Mouse (Mus musculus): Measurements from ENCODE around the gene Spata3. TPM values are rescaled to one million over a fixed set of nuclear protein-coding genes. Genes with fewer than 3 reads are reported as not detected.

Spata3 gene
- total RNA-seq, 2 experiments from 2014 or later: not detected

DNA sequence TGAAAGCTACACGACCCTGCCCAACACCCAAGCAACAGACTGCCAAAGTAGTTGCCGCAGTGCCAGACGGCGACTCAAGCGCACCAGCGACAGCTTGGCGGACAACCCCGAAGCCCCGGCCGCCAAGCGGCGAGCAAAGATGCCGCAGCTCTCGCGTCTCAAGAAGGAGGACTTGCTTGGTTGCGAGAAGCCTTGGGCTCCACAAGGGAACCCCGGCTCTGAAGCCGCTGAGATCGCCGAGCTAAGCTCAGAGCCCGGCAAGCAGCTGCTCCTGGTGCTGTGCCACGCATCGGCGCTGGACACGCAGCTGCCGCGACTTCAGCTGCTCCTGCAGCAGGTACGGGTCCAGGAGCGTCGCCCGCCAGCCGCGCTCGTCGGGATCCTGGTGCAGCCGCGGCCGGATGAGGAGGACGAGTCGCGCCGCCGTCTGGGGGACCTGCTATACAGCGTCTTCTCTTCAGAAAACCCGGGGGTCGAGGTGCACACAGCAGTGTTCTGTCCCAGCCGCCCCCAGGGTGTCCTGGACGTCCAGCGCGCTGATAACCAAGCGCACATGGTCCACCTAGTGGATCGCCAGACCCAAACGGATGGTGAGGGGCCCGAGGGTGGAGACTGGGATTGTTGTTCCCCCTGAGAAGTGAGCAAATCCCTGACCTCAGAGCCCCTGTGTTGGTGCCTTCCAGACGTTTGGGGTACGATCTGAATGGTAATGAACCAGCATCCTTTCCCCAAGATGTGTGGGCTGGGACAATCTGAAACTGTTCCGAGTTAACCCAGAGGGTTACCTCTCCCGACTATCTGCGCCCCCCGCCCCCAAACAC is 1.8 kb downstream of the Spata3 start:
- intact Hi-C loops (cut with DNase I; ENCODE audit: low total_unique reads): no loop called here
- peak; percentile 55 for DNase-seq

DNA sequence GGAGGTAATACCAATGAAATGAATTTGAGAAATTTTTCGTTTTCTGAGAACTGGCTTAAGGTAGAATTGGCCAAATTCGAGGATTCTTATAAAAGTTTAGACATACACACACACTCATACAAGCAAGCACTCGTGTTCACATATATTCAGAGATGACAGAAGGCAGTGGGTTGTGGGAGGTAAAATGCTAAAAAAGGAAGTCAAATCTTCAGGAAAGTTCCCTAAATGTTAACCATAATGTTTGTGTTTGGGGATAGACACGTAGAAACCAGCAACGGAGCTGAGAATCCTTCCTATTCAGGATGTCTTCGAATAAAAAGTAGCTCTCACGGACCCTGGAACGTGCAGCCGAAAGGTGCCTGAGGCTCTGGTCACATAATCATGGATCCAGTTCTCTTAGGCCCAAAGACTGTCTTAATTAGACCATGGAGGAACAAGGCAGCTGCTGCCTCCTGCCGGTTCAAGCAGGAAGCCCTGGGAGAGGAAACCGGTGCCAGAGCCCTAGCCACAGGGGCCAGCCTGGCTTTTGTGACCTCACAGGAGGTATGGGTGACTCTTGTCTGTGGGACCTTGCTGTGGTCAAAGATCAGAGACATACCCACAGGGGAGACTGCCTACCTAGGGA is 4.9 kb downstream of the Spata3 start:
- no peak for DNase-seq
- intact Hi-C loops (cut with DNase I; ENCODE audit: low total_unique reads): no loop called here

GRCm38 (mm10) chr1:86032273-86032987 is 15.8 kb downstream of the Spata3 start:
- DNase-seq: peak; percentile 30

DNA sequence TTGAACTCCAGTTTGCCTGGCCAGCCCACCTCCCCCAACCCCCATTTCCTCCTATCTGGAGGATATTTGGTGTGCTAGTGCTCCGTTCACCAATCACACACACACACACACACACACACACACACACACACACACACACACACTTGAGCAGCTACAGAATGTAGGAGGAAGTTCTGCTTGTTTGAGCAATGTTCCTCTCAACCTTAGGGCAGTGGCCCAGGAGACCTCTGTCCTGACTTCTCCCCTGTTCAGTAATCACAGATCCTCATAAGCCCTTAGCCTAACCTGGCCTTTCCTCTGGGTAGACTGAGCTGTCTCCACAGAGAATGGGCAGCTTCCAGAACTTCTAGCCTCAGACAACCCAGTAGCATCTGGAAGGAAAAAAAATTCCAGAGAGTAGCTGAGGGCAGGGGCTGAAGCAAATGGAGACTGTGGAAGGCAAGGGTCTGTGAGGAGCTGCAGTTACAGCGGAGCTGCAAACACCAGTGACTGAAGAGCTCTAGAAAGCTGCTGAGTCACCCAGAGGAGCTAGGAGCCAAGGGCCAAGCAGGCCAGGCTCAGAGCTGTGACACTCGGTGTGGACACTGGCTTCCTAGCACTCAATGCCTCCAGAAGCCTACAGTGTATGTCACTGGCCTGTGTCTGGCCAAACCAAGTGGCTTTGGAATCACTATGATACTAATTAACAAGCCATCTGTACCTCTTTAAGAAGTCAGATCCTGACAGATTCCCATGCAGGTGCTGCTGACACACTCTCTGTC is 21.8 kb downstream of the Spata3 start:
- DNase-seq: peak; percentile 24
- intact Hi-C loops (cut with DNase I; ENCODE audit: low total_unique reads): no loop called here

More at GRCm38 (mm10) chr1:86032273-86032987, 15.8 kb downstream of the Spata3 start:
- intact Hi-C loops (cut with DNase I; ENCODE audit: low total_unique reads): no loop called here

GRCm38 (mm10) chr1:86040131-86040530 is 23.5 kb downstream of the Spata3 start:
- intact Hi-C loops (cut with DNase I; ENCODE audit: low total_unique reads): no loop called here
- no peak for DNase-seq

GRCm38 (mm10) chr1:86040817-86041216 is 24.2 kb downstream of the Spata3 start:
- DNase-seq: no peak
- intact Hi-C loops (cut with DNase I; ENCODE audit: low total_unique reads): no loop called here

DNA sequence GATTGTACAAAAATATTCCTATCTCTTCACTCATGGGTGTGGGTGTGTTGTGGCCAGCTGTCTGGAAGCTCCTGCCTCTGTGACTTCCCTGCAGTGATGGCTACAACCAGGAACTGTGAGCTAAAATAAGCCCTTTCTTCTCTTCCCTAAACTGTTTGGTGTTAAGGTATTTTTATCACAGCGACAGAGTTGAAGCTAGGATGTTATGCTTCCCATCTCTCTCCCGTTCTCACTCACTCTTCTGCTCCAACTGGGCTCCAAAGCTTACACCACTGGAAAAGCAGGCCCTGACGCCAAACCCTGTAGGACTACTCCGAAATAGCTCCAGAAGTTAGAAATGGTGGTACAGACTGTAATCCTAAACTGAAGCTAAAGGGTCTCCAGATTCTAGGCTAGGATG is 28.4 kb downstream of the Spata3 start:
- intact Hi-C loops (cut with DNase I; ENCODE audit: low total_unique reads): no loop called here
- no peak for DNase-seq

DNA sequence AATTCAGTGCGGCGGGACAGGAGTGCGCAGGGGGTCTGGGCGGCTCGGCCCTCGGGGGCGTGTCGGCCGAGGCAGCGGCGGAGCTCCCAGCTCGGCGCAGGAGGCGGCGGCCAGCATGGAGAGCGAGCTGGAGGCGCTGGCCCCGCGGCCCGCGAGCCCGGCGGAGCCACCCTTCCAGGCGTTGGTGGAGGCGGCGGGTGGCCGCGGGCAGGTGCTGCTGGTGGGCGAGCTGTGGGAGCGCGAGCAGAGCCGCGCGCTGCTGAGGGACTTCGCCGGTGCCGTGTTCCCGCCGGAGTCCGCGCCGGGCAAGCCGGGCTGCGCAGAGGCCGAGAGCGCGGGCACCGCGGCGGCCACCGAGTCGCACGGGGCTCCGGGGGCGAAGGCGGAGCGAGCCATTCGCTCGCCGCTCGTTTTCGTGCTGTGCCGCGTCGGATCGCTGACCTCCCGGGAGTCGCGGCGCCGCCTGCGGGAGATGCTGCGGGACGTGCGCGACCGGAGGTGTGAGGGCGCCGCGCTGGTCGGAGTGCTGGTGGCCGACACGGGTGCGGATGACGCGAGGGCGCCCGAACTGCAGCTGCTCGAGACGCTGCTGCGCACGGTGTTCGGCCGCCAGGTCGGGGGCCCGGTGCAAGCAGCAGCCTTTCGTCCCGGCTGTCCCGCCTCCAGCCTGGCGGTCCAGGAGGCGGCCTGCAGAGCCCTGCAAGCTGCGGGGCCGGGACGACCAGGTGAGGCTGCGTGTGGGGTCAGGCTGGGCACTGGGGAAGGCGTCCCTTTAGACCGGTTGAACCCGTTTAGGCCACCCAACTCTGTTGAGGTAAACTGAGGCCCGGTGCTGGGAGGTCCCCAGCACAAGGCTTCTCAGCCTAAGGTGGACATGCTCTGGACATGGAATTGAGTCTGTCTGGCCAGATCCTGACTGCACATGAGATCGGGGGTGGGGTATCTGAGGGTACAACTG is 29.5 kb downstream of the Spata3 start, which contains the start of gene 2810459M11Rik:
Gene 2810459M11Rik (plus strand): TSS at position 16 of the 958 bp plus-strand sequence.
- intact Hi-C loops (cut with DNase I; ENCODE audit: low total_unique reads): no loop called here
- peak; percentile 23 for DNase-seq

- DNase-seq: no peak
- intact Hi-C loops (cut with DNase I; ENCODE audit: low total_unique reads): no loop called here
Observed at GRCm38 (mm10) chr1:86046833-86047563, 30.4 kb downstream of the Spata3 start.

DNA sequence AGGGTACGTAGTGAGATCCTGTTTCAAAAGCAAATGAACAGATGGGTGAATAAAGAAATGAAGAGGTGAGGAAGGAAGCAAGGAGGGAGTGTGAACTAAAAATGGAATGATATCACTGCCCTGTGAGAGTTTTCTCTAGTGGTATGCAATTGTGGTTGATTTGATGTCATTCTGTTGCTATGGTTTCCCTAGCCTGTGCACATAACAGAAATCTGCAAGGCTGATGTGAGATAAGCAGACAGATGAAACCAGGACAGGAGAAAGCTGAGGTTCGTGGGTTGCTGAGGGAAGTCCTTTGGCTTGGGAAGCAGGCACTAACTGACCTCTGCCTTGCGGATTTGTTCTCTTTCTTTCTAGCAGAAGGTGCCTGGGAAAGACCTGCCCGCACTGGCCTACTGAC is 31.6 kb downstream of the Spata3 start:
- no peak for DNase-seq
- intact Hi-C loops (cut with DNase I; ENCODE audit: low total_unique reads): no loop called here

DNA sequence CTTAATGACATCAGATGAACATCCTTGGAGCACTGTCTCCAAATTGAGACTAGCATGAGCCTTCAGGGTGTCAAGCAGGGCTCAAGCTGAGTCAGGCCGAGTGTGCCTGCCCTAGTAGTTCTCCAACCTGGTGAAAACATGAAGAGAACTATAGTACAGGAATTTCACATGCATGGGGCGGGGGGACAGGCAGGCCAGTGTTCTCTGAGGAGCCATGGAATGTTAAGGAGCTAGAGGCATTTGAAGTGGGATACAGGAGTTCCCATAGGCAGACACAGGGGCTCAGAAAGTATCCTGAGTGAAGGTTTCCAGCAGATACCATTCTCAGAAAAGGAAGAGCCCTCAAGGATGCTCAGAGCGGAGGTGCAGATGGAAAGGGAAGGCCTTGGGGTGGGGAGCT is 32.1 kb downstream of the Spata3 start:
- no peak for DNase-seq
- intact Hi-C loops (cut with DNase I; ENCODE audit: low total_unique reads): no loop called here

- intact Hi-C loops (cut with DNase I; ENCODE audit: low total_unique reads): no loop called here
Observed at GRCm38 (mm10) chr1:86053198-86053921, 36.7 kb downstream of the Spata3 start.

DNA sequence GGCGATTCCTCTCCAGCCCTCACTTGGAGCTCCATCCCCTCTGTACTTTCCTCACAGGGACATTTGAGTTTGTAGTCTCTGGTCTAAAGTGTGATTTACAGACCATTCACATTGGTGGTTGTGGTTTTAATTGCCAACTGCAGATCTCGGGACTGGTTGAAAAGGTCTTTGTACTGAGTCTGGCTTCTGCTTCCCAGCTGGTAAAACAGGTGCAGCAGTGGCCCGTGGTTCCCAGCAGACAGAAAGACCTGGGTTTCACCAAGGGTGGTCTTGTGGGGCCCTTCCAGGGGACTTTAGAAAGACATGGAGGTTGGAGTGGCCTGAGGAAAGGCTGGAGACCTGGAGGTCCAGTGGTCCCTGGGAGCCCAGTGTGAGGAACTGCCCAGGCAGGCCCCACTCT is 38.3 kb downstream of the Spata3 start:
- intact Hi-C loops (cut with DNase I; ENCODE audit: low total_unique reads): no loop called here
- no peak for DNase-seq

More at GRCm38 (mm10) chr1:86053198-86053921, 36.7 kb downstream of the Spata3 start:
- peak; percentile 48 for DNase-seq

- DNase-seq: no peak
- intact Hi-C loops (cut with DNase I; ENCODE audit: low total_unique reads): no loop called here
Observed at GRCm38 (mm10) chr1:86056284-86056683, 39.7 kb downstream of the Spata3 start.

DNA sequence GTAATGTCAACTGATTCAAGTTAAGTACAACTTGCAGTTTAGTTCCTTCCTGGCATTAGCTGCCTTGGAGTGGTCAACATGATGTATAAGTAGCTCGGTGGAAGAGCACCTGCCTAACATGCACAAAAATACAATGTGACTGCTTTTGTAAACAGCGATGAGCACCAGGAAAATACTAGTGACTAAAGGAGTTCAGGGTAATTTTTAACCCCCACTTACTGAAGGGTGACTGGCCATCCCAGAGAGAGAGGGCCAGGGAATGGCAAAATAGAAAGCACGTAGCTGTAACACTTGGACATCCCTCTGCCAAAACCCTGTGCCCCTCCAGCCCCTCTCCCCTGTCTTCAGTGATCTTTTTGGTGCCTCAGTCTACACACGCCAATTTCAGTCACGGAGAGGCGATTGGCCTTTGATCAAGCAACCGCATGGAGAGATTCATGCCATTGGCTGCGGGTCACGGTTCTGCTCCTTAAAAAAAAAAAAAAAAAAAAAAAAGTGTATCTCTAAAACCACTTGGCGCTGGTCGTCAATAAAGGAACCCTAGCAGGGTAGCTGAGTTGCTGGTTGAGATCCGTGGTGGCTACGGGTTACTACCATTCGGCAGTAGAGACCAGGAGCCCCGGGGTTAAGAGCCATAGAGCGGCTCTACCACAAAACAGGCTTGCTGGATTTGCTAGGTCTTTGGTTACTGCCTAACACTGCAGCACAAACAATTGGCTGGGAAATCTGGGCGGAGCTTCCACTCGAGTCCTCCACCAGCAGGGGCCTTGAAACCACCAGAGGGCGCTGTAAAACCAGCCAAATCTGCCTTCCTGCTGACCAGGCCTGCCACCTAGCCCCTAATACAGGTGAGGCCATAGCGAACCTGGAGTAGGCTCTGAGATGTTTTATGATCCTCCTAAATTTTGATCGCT is 42.5 kb downstream of the Spata3 start:
- peak; percentile 92 for DNase-seq
- intact Hi-C loops (cut with DNase I; ENCODE audit: low total_unique reads): no loop called here

- no peak for DNase-seq
- intact Hi-C loops (cut with DNase I; ENCODE audit: low total_unique reads): no loop called here
Observed at GRCm38 (mm10) chr1:86062523-86062922, 45.9 kb downstream of the Spata3 start.
